Mouse (Mus musculus): ENCODE results near the gene Ephx1.
"Not testable (repeated sequence)": the region's sequence is repeated elsewhere in the genome, so short reads cannot be mapped to it uniquely, and the experiment has no call there.

Gene Ephx1

GRCm38 (mm10) chr1:181013446-181013845, 7.3 kb downstream of the Ephx1 start:
- DNase-seq, result no peak

DNA sequence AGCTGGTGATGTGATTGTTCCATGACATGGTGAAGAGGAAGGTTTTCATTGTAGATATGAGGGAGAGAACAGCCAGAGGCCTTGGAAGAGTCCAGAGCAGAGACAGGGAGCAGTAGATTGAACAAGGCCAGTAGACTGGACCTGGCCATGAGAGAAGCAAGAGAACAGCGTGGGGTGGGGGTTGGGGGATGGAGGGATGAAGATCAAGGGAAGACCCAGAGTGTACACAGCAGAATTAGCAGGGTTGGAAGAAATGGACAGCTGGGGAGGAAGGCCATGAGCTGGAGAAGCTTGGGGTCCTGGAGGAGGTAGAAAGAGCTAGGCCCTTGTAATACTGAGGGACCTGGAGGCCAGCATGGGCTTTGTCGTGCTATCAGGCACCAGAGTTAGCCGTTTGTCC, 8.3 kb downstream of the Ephx1 start:
- no peak for DNase-seq

- DNase-seq, result no peak
These were observed 9.1 kb downstream of the Ephx1 start for GRCm38 (mm10) chr1:181011601-181012000.

GRCm38 (mm10) chr1:181010171-181010932, 10.4 kb downstream of the Ephx1 start:
- DNase-seq, result peak; percentile 36

GRCm38 (mm10) chr1:181009754-181010153, 10.9 kb downstream of the Ephx1 start:
- peak; percentile 84 for DNase-seq

DNA sequence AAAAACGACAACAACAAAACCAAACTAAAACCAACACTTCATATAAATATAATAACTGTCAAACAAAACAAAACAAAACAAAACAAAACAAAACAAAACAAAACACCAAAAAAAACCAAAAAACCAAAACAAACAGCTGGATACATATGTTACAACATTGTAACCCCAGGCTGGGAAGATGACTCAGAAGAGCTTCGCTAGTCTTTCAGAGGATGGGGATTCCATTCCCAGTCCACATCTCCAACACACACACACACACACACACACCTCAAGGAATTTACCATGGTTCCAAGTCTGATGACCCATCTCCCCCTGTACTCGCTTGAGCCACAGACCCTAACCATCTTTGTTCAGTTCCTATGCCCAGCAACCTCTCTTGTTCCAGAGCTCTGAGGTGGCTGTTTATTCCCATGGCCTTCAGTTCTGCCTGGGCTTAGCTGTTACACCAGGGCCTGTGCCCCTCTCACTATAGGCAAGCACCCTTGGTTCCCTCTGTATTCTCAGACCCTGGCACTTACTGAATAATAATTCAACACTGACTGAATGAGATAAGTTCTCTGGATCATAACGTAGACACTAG, 11.6 kb downstream of the Ephx1 start:
- DNase-seq, result no peak

GRCm38 (mm10) chr1:181008266-181008665, 12.4 kb downstream of the Ephx1 start:
- DNase-seq, result peak; percentile 59

- no peak for DNase-seq
These were observed 12.9 kb downstream of the Ephx1 start for GRCm38 (mm10) chr1:181007831-181008230.

DNA sequence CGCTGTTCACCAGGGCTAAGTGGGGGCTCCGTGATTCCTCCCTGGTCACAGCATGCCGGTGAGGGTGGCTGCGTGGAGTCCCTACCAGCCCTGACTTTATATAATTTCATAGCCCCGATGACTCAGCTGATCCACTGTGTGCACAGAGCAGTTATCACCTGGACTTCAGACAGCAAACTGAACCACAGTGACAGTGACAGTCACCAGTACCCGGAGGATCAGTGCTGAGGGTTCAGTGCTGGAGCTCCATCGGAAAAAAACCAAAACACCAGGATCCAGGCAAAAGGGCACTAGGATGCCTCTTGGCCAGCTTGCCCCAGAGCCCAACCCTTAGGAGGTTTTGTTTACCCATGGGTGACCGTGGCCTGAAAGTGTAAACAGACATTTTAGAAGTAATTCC, 15.4 kb downstream of the Ephx1 start:
- DNase-seq, result no peak

DNA sequence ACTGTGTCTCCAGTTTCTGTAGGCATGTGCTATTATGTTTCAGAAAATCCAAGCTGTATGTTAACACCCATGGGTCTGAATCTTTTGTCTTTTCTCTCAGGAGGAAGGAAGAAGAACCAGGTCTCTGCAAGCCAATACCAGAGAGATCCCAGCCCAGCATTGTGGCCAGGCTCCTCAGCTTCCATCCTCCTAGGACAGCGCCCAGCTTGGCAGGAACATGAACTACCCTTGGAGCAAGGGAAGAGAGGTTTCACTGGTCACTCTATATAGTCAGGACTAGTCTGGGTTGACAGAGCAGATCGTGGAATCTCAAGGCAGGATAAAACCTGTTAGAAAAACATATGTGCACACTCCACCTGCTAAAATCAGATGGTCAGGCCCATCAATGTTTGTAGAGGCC, 16.9 kb downstream of the Ephx1 start:
- DNase-seq, result no peak

DNA sequence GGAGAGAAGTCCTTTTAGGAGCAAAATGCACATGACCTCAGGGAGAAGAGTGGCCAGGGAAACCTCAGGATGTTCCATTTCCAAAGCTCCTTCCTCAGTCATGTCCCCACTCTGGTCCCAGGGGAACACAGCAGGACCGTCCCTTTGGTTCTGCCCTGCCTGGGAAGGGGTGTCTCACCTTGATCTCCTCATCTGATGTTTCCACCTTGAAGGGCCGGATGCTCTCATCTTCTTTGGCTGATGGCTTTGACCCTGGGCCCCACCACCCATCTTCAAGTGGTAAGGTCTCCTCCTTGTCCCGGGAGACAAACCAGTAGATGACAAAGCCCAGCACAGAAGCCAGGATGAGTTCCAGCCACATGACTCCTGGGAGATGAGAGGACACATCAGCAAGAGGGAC, 19.1 kb downstream of the Ephx1 start:
- no peak for DNase-seq

DNA sequence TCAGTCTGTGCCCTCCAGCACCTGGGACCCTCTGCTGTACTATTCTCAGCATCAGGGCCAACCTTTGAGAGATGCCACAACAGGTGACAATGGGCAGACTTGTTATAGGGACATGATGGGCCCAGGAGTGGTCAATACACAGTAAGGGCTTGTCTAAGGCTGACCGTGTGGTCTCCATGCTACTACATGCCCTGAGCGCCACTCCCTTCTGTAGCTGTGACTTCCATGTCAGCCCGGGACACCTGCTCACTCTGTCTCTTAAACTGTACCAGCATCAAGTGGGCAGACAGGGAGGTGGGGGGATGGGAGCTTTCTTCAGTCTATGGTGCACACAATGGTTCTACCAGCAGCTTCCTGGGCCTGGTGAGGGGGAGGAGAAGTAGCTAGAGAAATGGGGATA, 19.5 kb downstream of the Ephx1 start:
- DNase-seq, result no peak

- DNase-seq, result peak; percentile 71
These were observed 20.1 kb downstream of the Ephx1 start for GRCm38 (mm10) chr1:181000501-181001092.

DNA sequence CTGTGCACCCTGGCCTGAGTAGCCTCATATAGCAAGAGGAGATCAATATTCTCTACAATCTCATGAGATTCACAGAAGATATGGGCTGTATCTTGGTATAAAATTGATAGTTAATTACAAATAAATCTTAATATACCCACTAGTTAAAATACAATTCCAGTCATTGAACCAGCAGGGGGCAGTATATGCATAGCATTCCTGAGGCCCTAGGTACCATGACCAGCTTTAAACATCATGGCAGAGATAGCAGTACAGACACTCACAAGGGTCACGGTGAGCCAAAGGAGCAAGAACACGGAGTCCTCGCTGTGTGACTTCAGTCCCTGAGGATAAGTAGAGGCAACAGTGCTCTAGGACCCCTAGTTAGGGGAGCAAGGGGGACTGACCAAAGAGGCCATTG, 28.6 kb downstream of the Ephx1 start:
- peak; percentile 68 for DNase-seq

GRCm38 (mm10) chr1:180990671-180991070, 30.0 kb downstream of the Ephx1 start:
- DNase-seq, result no peak

- DNase-seq, result peak; percentile 73
These were observed 32.9 kb downstream of the Ephx1 start for GRCm38 (mm10) chr1:180987759-180988158.

GRCm38 (mm10) chr1:180986701-180987100, 34.0 kb downstream of the Ephx1 start:
- no peak for DNase-seq

- DNase-seq, result not testable (repeated sequence)
These were observed 39.2 kb downstream of the Ephx1 start for GRCm38 (mm10) chr1:180981298-180982046.

- no peak for DNase-seq
These were observed 40.2 kb downstream of the Ephx1 start for GRCm38 (mm10) chr1:180980464-180980863.

GRCm38 (mm10) chr1:180979484-180980251, 41.0 kb downstream of the Ephx1 start:
- DNase-seq, result no peak

DNA sequence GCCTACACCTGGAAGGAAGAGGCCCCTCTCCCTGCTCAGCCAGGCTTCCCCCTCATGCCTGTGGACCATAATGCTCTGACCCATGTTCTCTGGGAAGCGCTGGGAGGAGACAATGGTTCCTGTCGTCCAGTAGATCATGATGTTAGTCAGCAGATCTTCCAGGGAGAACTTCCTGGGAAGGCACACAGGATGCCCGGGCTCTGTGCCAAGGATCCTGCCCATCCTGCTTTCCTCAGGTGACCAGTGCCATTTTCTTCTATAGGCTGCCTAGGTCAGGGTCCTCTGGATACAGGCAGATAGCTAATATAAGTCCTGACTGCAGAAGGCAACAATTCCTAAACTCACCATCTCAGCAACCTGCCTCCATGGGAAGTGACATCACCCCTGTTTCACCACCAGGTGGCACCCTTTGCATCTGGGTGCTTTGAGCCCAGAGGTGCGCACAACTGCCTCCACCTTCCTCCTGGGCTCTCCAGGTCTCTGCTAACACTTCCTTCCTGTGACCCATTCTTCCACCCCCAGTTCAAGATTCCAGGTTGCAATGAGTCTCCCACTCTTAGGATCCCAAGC, 44.5 kb downstream of the Ephx1 start:
- peak; percentile 48 for DNase-seq

- DNase-seq, result peak; percentile 65
These were observed 46.5 kb downstream of the Ephx1 start for GRCm38 (mm10) chr1:180974126-180974746.
